Mouse (Mus musculus) MEL (cell line): ENCODE data around the gene Tec. TPM values are rescaled to one million over a fixed set of nuclear protein-coding genes. Genes with fewer than 3 reads are reported as not detected.

Experiments used
- DNase-seq: peaks from one replicate; pipeline ENCODE4 v3.0.0; 2011; ENCODE audit warnings: low read depth, low spot score
- H3K27ac ChIP-seq: 2 replicates; pipeline ENCODE4 v1.5.1; 2012; ENCODE audit warnings: low read depth, mild to moderate bottlenecking, control low read depth, low read length, moderate library complexity; ENCODE audit not compliant: control insufficient read depth
- H3K27me3 ChIP-seq, 2 experiments: fragments of 150-350 bp in 1 of 2; sonication (generic) in 1 of 2; 2 replicates each; pipeline ENCODE4 v1.6.1; 2012; ENCODE audit warnings: low read length in 2 of 2, mild to moderate bottlenecking in 2 of 2, improper control_type of control experiment in 1 of 2, moderate library complexity in 1 of 2; ENCODE audit not compliant: insufficient read depth in 2 of 2, control insufficient read depth in 1 of 2
- H3K36me3 ChIP-seq, 2 experiments: 2 replicates each; pipeline ENCODE4 v1.6.1; 2012 to 2014; ENCODE audit warnings: low read length in 2 of 2, improper control_type of control experiment in 1 of 2, inconsistent platforms in 1 of 2, mild to moderate bottlenecking in 1 of 2; ENCODE audit not compliant: insufficient read depth in 2 of 2, control insufficient read depth in 1 of 2
- H3K4me1 ChIP-seq, 2 experiments: fragments of 150-350 bp in 1 of 2; sonication (generic) in 1 of 2; 2 replicates each; pipeline ENCODE4 v1.6.1; 2012; ENCODE audit warnings: low read length in 2 of 2, improper control_type of control experiment in 1 of 2, mild to moderate bottlenecking in 1 of 2; ENCODE audit not compliant: insufficient read depth in 2 of 2, control insufficient read depth in 1 of 2
- H3K4me3 ChIP-seq, 2 experiments: fragments of 150-350 bp in 1 of 2; sonication (generic) in 1 of 2; 2 replicates each; pipeline ENCODE4 v1.5.1; 2012; ENCODE audit warnings: low read depth in 2 of 2, low read length in 2 of 2, mild to moderate bottlenecking in 2 of 2, moderate library complexity in 2 of 2, control low read depth in 1 of 2, improper control_type of control experiment in 1 of 2; ENCODE audit not compliant: control insufficient read depth in 1 of 2, insufficient read depth in 1 of 2
- H3K79me2 ChIP-seq: 2 replicates; pipeline ENCODE4 v1.6.1; 2012; ENCODE audit warnings: mild to moderate bottlenecking, low read length, moderate library complexity; ENCODE audit not compliant: control insufficient read depth, poor library complexity, insufficient read depth
- H3K9ac ChIP-seq: 2 replicates; pipeline ENCODE4 v1.6.1; 2012; ENCODE audit warnings: low read depth, mild to moderate bottlenecking, control low read depth, low read length, moderate library complexity; ENCODE audit not compliant: control insufficient read depth, poor library complexity, severe bottlenecking
- H3K9me3 ChIP-seq: fragments of 150-350 bp; sonication (generic); replicated peaks from 2 replicates; pipeline ENCODE4 v1.6.1; 2012; ENCODE audit warnings: mild to moderate bottlenecking, low read length, improper control_type of control experiment, moderate library complexity; ENCODE audit not compliant: insufficient read depth
- BHLHE40 ChIP-seq: IDR thresholded peaks from 2 replicates; pipeline ENCODE4 v1.6.1; 2012; ENCODE audit warnings: low read depth, mild to moderate bottlenecking, inconsistent platforms, low read length, improper control_type of control experiment, borderline replicate concordance
- CHD1 ChIP-seq: IDR thresholded peaks from 2 replicates; pipeline ENCODE4 v1.6.1; 2012; ENCODE audit warnings: low read depth, mild to moderate bottlenecking, inconsistent platforms, low read length, improper control_type of control experiment
- CTCF ChIP-seq, 3 experiments: IDR thresholded peaks in 2 of 3; conservative IDR thresholded peaks in 1 of 3; 2 replicates each; pipeline ENCODE4 v1.5.1; 2011 to 2012; ENCODE audit warnings: low read length in 3 of 3, low read depth in 2 of 3, mild to moderate bottlenecking in 2 of 3, improper control_type of control experiment in 1 of 3, inconsistent platforms in 1 of 3, mixed read lengths in 1 of 3, moderate library complexity in 1 of 3; ENCODE audit not compliant: control insufficient read depth in 1 of 3, insufficient read depth in 1 of 3, poor library complexity in 1 of 3, severe bottlenecking in 1 of 3
- E2F4 ChIP-seq: IDR thresholded peaks from 2 replicates; pipeline ENCODE4 v1.6.1; 2011; ENCODE audit warnings: low read depth, low read length, improper control_type of control experiment, borderline replicate concordance
- ELF1 ChIP-seq: IDR thresholded peaks from 2 replicates; pipeline ENCODE4 v1.6.1; 2014; ENCODE audit warnings: low read depth, mild to moderate bottlenecking, inconsistent platforms, low read length, improper control_type of control experiment, moderate library complexity
- GATA1 ChIP-seq: IDR thresholded peaks from 2 replicates; pipeline ENCODE4 v1.6.1; 2011; ENCODE audit warnings: low read depth, low read length, improper control_type of control experiment
- HCFC1 ChIP-seq: IDR thresholded peaks from 2 replicates; pipeline ENCODE4 v1.6.1; 2012; ENCODE audit warnings: low read depth, mild to moderate bottlenecking, inconsistent platforms, low read length, improper control_type of control experiment, moderate library complexity
- JUND ChIP-seq: IDR thresholded peaks from 2 replicates; pipeline ENCODE4 v1.6.1; 2011; ENCODE audit warnings: low read depth, mild to moderate bottlenecking, improper control_type of control experiment, low read length
- KAT2A ChIP-seq: conservative IDR thresholded peaks from 2 replicates; pipeline ENCODE4 v1.6.1; 2012; ENCODE audit warnings: low read depth, low read length, improper control_type of control experiment, inconsistent platforms
- MAFK ChIP-seq: IDR thresholded peaks from 2 replicates; pipeline ENCODE4 v1.6.1; 2011; ENCODE audit warnings: low read depth, mild to moderate bottlenecking, low read length, improper control_type of control experiment, borderline replicate concordance
- MAX ChIP-seq: IDR thresholded peaks from 2 replicates; pipeline ENCODE4 v1.6.1; 2011; ENCODE audit warnings: low read length, improper control_type of control experiment
- MAZ ChIP-seq: IDR thresholded peaks from 2 replicates; pipeline ENCODE4 v1.6.1; 2012; ENCODE audit warnings: low read depth, mild to moderate bottlenecking, inconsistent platforms, low read length, improper control_type of control experiment
- MEF2A ChIP-seq: IDR thresholded peaks from 2 replicates; pipeline ENCODE4 v1.6.1; 2014; ENCODE audit warnings: low read depth, mild to moderate bottlenecking, inconsistent platforms, low read length, improper control_type of control experiment; ENCODE audit not compliant: poor library complexity, insufficient replicate concordance, severe bottlenecking; ENCODE audit errors: extremely low read depth
- MXI1 ChIP-seq: IDR thresholded peaks from 2 replicates; pipeline ENCODE4 v1.6.1; 2011; ENCODE audit warnings: mild to moderate bottlenecking, low read depth, low read length, improper control_type of control experiment
- MYB ChIP-seq: IDR thresholded peaks from 2 replicates; pipeline ENCODE4 v1.6.1; 2011; ENCODE audit warnings: mild to moderate bottlenecking, low read depth, low read length, improper control_type of control experiment
- MYC ChIP-seq: IDR thresholded peaks from 2 replicates; pipeline ENCODE4 v1.6.1; 2011; ENCODE audit warnings: low read depth, mild to moderate bottlenecking, low read length, improper control_type of control experiment, moderate library complexity
- NELFE ChIP-seq: IDR thresholded peaks from 2 replicates; pipeline ENCODE4 v1.6.1; 2011; ENCODE audit warnings: low read depth, low read length, improper control_type of control experiment
- NRF1 ChIP-seq: IDR thresholded peaks from 2 replicates; pipeline ENCODE4 v1.6.1; 2014; ENCODE audit warnings: low read depth, mild to moderate bottlenecking, inconsistent platforms, low read length, improper control_type of control experiment, moderate library complexity; ENCODE audit not compliant: poor library complexity, insufficient read depth, severe bottlenecking
- POLR2A ChIP-seq, 2 experiments: IDR thresholded peaks; 2 replicates each; pipeline ENCODE4 v1.6.1; 2011 to 2012; ENCODE audit warnings: low read length in 2 of 2, mild to moderate bottlenecking in 2 of 2, control low read depth in 1 of 2, improper control_type of control experiment in 1 of 2, low read depth in 1 of 2, moderate library complexity in 1 of 2; ENCODE audit not compliant: control insufficient read depth in 1 of 2, insufficient read depth in 1 of 2, poor library complexity in 1 of 2
- POLR2AphosphoS2 ChIP-seq: IDR thresholded peaks from 2 replicates; pipeline ENCODE4 v1.6.1; 2011; ENCODE audit warnings: low read length, improper control_type of control experiment
- POLR2AphosphoS5 ChIP-seq: IDR thresholded peaks from 2 replicates; pipeline ENCODE4 v1.6.1; 2012; ENCODE audit warnings: low read depth, borderline replicate concordance, mild to moderate bottlenecking, inconsistent platforms, low read length, moderate library complexity, mixed read lengths
- RAD21 ChIP-seq: IDR thresholded peaks from 2 replicates; pipeline ENCODE4 v1.6.1; 2011; ENCODE audit warnings: mild to moderate bottlenecking, low read depth, low read length, improper control_type of control experiment
- RCOR1 ChIP-seq: IDR thresholded peaks from 2 replicates; pipeline ENCODE4 v1.6.1; 2012; ENCODE audit warnings: low read depth, mild to moderate bottlenecking, inconsistent platforms, low read length, improper control_type of control experiment
- SMC3 ChIP-seq: IDR thresholded peaks from 2 replicates; pipeline ENCODE4 v1.6.1; 2011; ENCODE audit warnings: low read depth, low read length, improper control_type of control experiment
- TAL1 ChIP-seq: IDR thresholded peaks from 2 replicates; pipeline ENCODE4 v1.6.1; 2012; ENCODE audit warnings: mild to moderate bottlenecking, inconsistent platforms, low read length, moderate library complexity, mixed read lengths
- TBP ChIP-seq: IDR thresholded peaks from 2 replicates; pipeline ENCODE4 v1.8.0; 2011; ENCODE audit warnings: low read depth, low read length, improper control_type of control experiment
- TCF12 ChIP-seq: IDR thresholded peaks from 2 replicates; pipeline ENCODE4 v1.6.1; 2014; ENCODE audit warnings: low read depth, mild to moderate bottlenecking, inconsistent platforms, low read length, improper control_type of control experiment, moderate library complexity
- UBTF ChIP-seq: IDR thresholded peaks from 2 replicates; pipeline ENCODE4 v1.6.1; 2012; ENCODE audit warnings: low read depth, mild to moderate bottlenecking, inconsistent platforms, low read length, improper control_type of control experiment, moderate library complexity, borderline replicate concordance; ENCODE audit not compliant: insufficient read depth
- USF2 ChIP-seq, 2 experiments: IDR thresholded peaks; 2 replicates each; pipeline ENCODE4 v1.6.1; 2011 to 2012; ENCODE audit warnings: improper control_type of control experiment in 2 of 2, low read length in 2 of 2, borderline replicate concordance in 1 of 2, inconsistent platforms in 1 of 2, low read depth in 1 of 2, mild to moderate bottlenecking in 1 of 2; ENCODE audit not compliant: insufficient read depth in 1 of 2
- ZNF384 ChIP-seq: IDR thresholded peaks from 2 replicates; pipeline ENCODE4 v1.6.1; 2012; ENCODE audit warnings: low read depth, mild to moderate bottlenecking, inconsistent platforms, low read length, improper control_type of control experiment
- polyA plus RNA-seq, 2 experiments: library from polyadenylated mRNA; stranded (reverse) in 1 of 2; unstranded in 1 of 2; fragments of >175 nt in 1 of 2; fragments of >200 nt in 1 of 2; gene quantifications; 2 replicates each; pipeline versions ENCODE4 v1.2.1 to v1.2.4; 2012; ENCODE audit warnings: low replicate concordance in 2 of 2, low read depth in 1 of 2; ENCODE audit not compliant: insufficient read length in 2 of 2, insufficient read depth in 1 of 2, missing spikeins in 1 of 2
- total RNA-seq: library from RNA; depleted of rRNA; stranded (reverse); fragments of 300-350 nt; gene quantifications from 2 replicates; pipeline ENCODE4 v1.2.3, GENCODE M21; 2012

Tec gene
- total and polyA plus RNA-seq, 3 experiments = 44.8 to 61.1 TPM; not detected in 1

GRCm38 (mm10) chr5:72910373-72910772, 42.1 kb upstream of the Tec start:
- DNase-seq = no peak
- H3K4me3 ChIP-seq = no peak overlapping the region
- peaks cover 11% of the 10 kb centered on the region for H3K79me2 ChIP-seq
- H3K9me3 ChIP-seq = no peaks in the 10 kb centered on the region
- H3K4me1 ChIP-seq = peaks cover 7 to 30% of the 10 kb centered on the region in 2 experiments
- peaks cover 0 to 31% of the 10 kb centered on the region in 2 experiments; a peak in 2 of 4 replicates for H3K36me3 ChIP-seq
- TF ChIP-seq KAT2A (no peak), POLR2A (IDR thresholded peaks at IDR 0.05; ENCODE audit: control insufficient read depth in 1 of 2, insufficient read depth in 1 of 2, low read depth in 1 of 2, low read length in 2 of 2, poor library complexity in 1 of 2) (no peak), SMC3 (no peak), MEF2A (no peak), TBP (no peak), ELF1 (no peak), GATA1 (no peak), TAL1 (no peak), CHD1 (no peak), NELFE (no peak), MAX (no peak), JUND (no peak), E2F4 (no peak), HCFC1 (no peak), NRF1 (no peak), MYB (no peak), ZNF384 (no peak), CTCF (IDR thresholded peaks at IDR 0.05 in 2 of 3, conservative IDR thresholded peaks at IDR 0.05 in 1 of 3; ENCODE audit: control insufficient read depth in 1 of 3, insufficient read depth in 1 of 3, low read depth in 2 of 3, low read length in 3 of 3, poor library complexity in 1 of 3, severe bottlenecking in 1 of 3) (no peak), TCF12 (no peak)
- no peak overlapping the region for H3K27ac ChIP-seq
- H3K9ac ChIP-seq = no peak overlapping the region
- H3K27me3 ChIP-seq = no peaks in the 10 kb centered on the region

- Histone ChIP-seq H3K36me3 (peaks cover 0 to 31% of the 10 kb centered on the region in 2 experiments; a peak in 2 of 4 replicates), H3K27ac (peak overlapping the region; percentile 60), H3K9ac (peak overlapping the region; percentile 24; the same call in 1 of the 2 replicates), H3K9me3 (no peaks in the 10 kb centered on the region), H3K4me1 (peaks cover 7 to 29% of the 10 kb centered on the region in 2 experiments), H3K79me2 (peaks cover 1% of the 10 kb centered on the region), H3K27me3 (no peaks in the 10 kb centered on the region), H3K4me3 (no peak overlapping the region)
- peak; percentile 69 for DNase-seq
- no peak for TF ChIP-seq USF2 (IDR thresholded peaks at IDR 0.05; ENCODE audit: borderline replicate concordance in 1 of 2, insufficient read depth in 1 of 2, low read depth in 1 of 2, low read length in 2 of 2)
- TF ChIP-seq NELFE = no peak
- TF ChIP-seq POLR2AphosphoS5 = no peak
- peak; percentile 90 for TF ChIP-seq ZNF384
- no peak for TF ChIP-seq RAD21
- no peak for TF ChIP-seq MAFK
- no peak for TF ChIP-seq POLR2A (IDR thresholded peaks at IDR 0.05; ENCODE audit: control insufficient read depth in 1 of 2, insufficient read depth in 1 of 2, low read depth in 1 of 2, low read length in 2 of 2, poor library complexity in 1 of 2)
- TF ChIP-seq GATA1 = peak; percentile 89
- TF ChIP-seq CTCF (IDR thresholded peaks at IDR 0.05 in 2 of 3, conservative IDR thresholded peaks at IDR 0.05 in 1 of 3; ENCODE audit: control insufficient read depth in 1 of 3, insufficient read depth in 1 of 3, low read depth in 2 of 3, low read length in 3 of 3, poor library complexity in 1 of 3, severe bottlenecking in 1 of 3) = no peak
- TF ChIP-seq BHLHE40 = no peak
- no peak for TF ChIP-seq SMC3
- TF ChIP-seq TAL1 = peak; percentile 81
- TF ChIP-seq UBTF = no peak
- TF ChIP-seq KAT2A = no peak
- TF ChIP-seq MXI1 = peak; percentile 55; the same call in 1 of the 2 replicates
- peak; percentile 55; the same call in 1 of the 2 replicates for TF ChIP-seq MYC
- no peak for TF ChIP-seq CHD1
- TF ChIP-seq MEF2A = no peak
- TF ChIP-seq POLR2AphosphoS2 = no peak
- TF ChIP-seq MAZ = no peak
- TF ChIP-seq RCOR1 = peak; percentile 65
- TF ChIP-seq TBP = 0 out of 2 replicates have a peak, but pooled peaks have one; percentile 28
Observed at GRCm38 (mm10) chr5:72909363-72909762, 41.1 kb upstream of the Tec start.
